Mouse (Mus musculus) heart, postnatal 0 days (tissue): ENCODE results near the gene Pfkfb2.

Experiments used
- CTCF ChIP-seq: IDR thresholded peaks from 2 replicates; pipeline ENCODE4 v1.5.1; 2016; ENCODE audit warnings: antibody characterized with exemption, control low read depth, low read depth
- EP300 ChIP-seq: IDR thresholded peaks from 2 replicates; pipeline ENCODE4 v1.6.1; 2016; ENCODE audit warnings: antibody characterized with exemption, low read depth

- no peak for TF ChIP-seq CTCF
- TF ChIP-seq EP300: no peak
Observed at GRCm38 (mm10) chr1:130681656-130682413, 47.2 kb downstream of the Pfkfb2 start.
